Mouse (Mus musculus) forebrain, embryonic 10.5 days (tissue): ENCODE measurements around the gene Cgas. TPM values are rescaled to one million over a fixed set of nuclear protein-coding genes. Genes with fewer than 3 reads are reported as not detected.
A peak's percentile ranks its signal among the peaks of the same experiment; 100 is the strongest.

Experiments
- DNase-seq: peaks from one replicate; pipeline ENCODE4 v3.0.0-alpha.2; 2017; ENCODE audit warnings: low spot score; ENCODE audit errors: extremely low spot score
- H3K27ac ChIP-seq: fragments of 300-500 bp; sonication (generic); 2 replicates; pipeline ENCODE4 v1.5.1; 2016; ENCODE audit warnings: mild to moderate bottlenecking
- H3K27me3 ChIP-seq: fragments of 300-500 bp; sonication (generic); 2 replicates; pipeline ENCODE4 v1.6.1; 2016; ENCODE audit warnings: mild to moderate bottlenecking; ENCODE audit not compliant: poor library complexity, severe bottlenecking
- H3K36me3 ChIP-seq: fragments of 300-500 bp; sonication (generic); replicated peaks from 2 replicates; pipeline ENCODE4 v1.6.1; 2016; ENCODE audit warnings: mild to moderate bottlenecking, moderate library complexity
- H3K4me1 ChIP-seq: fragments of 300-500 bp; sonication (generic); 2 replicates; pipeline ENCODE4 v1.6.1; 2016
- H3K4me3 ChIP-seq: fragments of 300-500 bp; sonication (generic); 2 replicates; pipeline ENCODE4 v1.5.1; 2016; ENCODE audit warnings: mild to moderate bottlenecking, moderate library complexity
- H3K9me3 ChIP-seq: fragments of 300-500 bp; sonication (generic); 2 replicates; pipeline ENCODE4 v1.6.1; 2016; ENCODE audit warnings: mild to moderate bottlenecking, moderate library complexity
- WGBS: fragments of 180-500 bp; shearing (Covaris S2); methylation state at CpG from one replicate; pipeline ENCODE4 v1.1.7; 2016; 5-methylcytosine and 5-hydroxymethylcytosine counted together
- microRNA-seq: library from miRNA; unstranded; fragments of <30 nt; microRNA quantifications from one replicate; pipeline ENCODE4, GENCODE M21; 2017
- polyA plus RNA-seq: library from polyadenylated mRNA; unstranded; fragments of >200 nt; fragmentation: Nextera tagmentation; extraction: Ambion mirVana; gene quantifications from 2 replicates; pipeline ENCODE4 v1.2.1, GENCODE M21; 2016

The Cgas gene
- polyA plus RNA-seq, 1 experiment from 2014 or later: 0.27 TPM

DNA sequence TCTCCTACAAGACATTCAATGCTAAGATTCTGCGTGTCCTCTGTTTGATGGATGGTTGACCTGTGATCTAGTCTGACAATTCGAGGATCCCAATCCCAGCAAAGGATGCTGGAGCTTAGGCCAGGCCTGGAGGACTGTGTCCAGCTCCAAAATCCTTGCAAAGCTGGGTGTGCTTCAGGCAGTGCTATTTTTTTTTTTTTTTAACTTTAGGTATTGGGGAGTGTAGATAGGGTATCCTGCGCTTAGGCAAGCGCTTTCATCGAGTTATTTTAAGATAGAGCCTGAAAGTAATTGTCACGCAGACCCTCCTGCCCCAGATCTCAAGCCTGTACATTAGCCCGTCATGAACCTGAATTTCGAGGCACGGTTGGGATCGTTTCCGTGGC lies 47.8 kb downstream of the Cgas start:
- peaks cover 10% of the 10 kb centered on the region for H3K4me1 ChIP-seq
- H3K27ac ChIP-seq: no peak overlapping the region
- H3K27me3 ChIP-seq: peaks cover 74% of the 10 kb centered on the region
- no peaks in the 10 kb centered on the region for H3K9me3 ChIP-seq
- 36% methylated on average over 11 of the region's 11 CpGs for WGBS
- DNase-seq: no peak
- H3K36me3 ChIP-seq: no peaks in the 10 kb centered on the region
- peak overlapping the region; percentile 49 for H3K4me3 ChIP-seq

DNA sequence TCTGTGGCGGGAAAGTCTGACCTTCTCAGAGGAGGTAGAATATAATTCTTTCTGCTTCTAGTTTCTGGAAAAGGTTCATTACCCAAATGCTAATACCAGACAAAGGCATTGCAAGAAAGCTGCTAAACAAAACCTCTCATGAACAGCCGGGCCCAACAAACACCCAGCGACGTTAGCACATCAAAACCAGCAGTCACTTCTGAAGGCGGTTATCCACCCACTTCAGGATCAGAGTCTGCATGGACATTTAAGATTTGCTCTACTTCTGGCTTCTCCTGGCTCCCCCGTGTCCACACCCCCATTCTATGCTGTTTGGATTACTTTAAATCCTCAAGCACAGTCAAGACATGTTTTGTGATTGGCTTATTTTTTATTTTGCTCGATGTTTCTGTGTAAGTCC lies 48.4 kb downstream of the Cgas start:
- DNase-seq: no peak
- 75% methylated on average over 7 of the region's 7 CpGs for WGBS
- peaks cover 74% of the 10 kb centered on the region for H3K27me3 ChIP-seq

GRCm38 (mm10) chr9:78393741-78394140 lies 49.3 kb downstream of the Cgas start:
- H3K4me3 ChIP-seq: no peak overlapping the region
- no peak overlapping the region for H3K27ac ChIP-seq
- no peaks in the 10 kb centered on the region for H3K36me3 ChIP-seq
- WGBS: 84% methylated on average over 10 of the region's 10 CpGs
- peaks cover 10% of the 10 kb centered on the region for H3K4me1 ChIP-seq
- H3K27me3 ChIP-seq: peaks cover 66% of the 10 kb centered on the region
- DNase-seq: no peak
- no peaks in the 10 kb centered on the region for H3K9me3 ChIP-seq

More for the DNA sequence above, 48.4 kb downstream of the Cgas start:
- H3K4me3 ChIP-seq: no peak overlapping the region
- H3K9me3 ChIP-seq: no peaks in the 10 kb centered on the region
- no peak overlapping the region for H3K27ac ChIP-seq
- no peaks in the 10 kb centered on the region for H3K36me3 ChIP-seq
- H3K4me1 ChIP-seq: peaks cover 10% of the 10 kb centered on the region

GRCm38 (mm10) chr9:78389981-78390380 lies 53.1 kb downstream of the Cgas start:
- Histone ChIP-seq H3K9me3 (no peaks in the 10 kb centered on the region), H3K4me1 (no peaks in the 10 kb centered on the region), H3K27me3 (peaks cover 31% of the 10 kb centered on the region), H3K4me3 (no peak overlapping the region), H3K27ac (no peak overlapping the region), H3K36me3 (no peaks in the 10 kb centered on the region)
- 65% methylated on average over 5 of the region's 5 CpGs for WGBS
- DNase-seq: no peak

- H3K4me1 ChIP-seq: no peaks in the 10 kb centered on the region
- no peak for DNase-seq
- no peaks in the 10 kb centered on the region for H3K9me3 ChIP-seq
- H3K36me3 ChIP-seq: no peaks in the 10 kb centered on the region
- H3K27me3 ChIP-seq: peaks cover 1% of the 10 kb centered on the region; the same call in 1 of the 2 replicates
- H3K27ac ChIP-seq: no peak overlapping the region
- H3K4me3 ChIP-seq: no peak overlapping the region
- WGBS: 89% methylated on average over 7 of the region's 7 CpGs
Measured at GRCm38 (mm10) chr9:78386947-78387346, 56.1 kb downstream of the Cgas start.

DNA sequence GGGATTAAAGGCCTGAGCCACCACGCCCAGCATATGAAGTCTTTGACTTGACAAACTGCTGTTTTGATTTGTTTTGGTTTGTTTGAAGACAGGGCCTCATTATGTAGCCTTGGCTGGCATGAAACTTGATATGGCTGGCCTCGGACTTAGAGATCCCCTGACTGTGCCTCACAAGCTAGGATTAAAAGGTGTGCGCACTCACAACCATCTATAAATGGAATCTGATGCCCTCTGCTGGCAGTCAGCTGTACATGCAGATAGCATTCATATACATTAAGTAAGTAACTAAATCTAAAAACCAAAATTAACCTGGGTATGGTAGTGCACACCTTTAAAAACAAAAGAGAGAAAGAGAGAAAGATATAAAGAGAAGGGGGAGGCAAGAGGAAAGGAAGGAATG lies 57.1 kb downstream of the Cgas start:
- Histone ChIP-seq H3K4me3 (no peak overlapping the region), H3K4me1 (no peaks in the 10 kb centered on the region), H3K27ac (no peak overlapping the region), H3K27me3 (no peaks in the 10 kb centered on the region), H3K36me3 (no peaks in the 10 kb centered on the region), H3K9me3 (no peaks in the 10 kb centered on the region)
- WGBS: 48% methylated on average over 3 of the region's 3 CpGs
- no peak for DNase-seq

Small RNA genes within 50 kb of the gene (microRNA-seq; reads per million reads assigned to microRNA genes)
- not detected for gene Gm26377

Other genes starting within 250 kb of the Cgas start
- not detected in 2 replicates for gene Gsta1, start 212.6 kb downstream of the Cgas start, polyA plus RNA-seq
- gene Gm3776, start 186.1 kb downstream of the Cgas start, polyA plus RNA-seq: not detected in 2 replicates
- not detected in 2 replicates for gene Gm10639, start 153.3 kb downstream of the Cgas start, polyA plus RNA-seq
- not detected in 2 replicates for gene Omt2a, start 128.4 kb downstream of the Cgas start, polyA plus RNA-seq
- gene Omt2b, start 115.6 kb downstream of the Cgas start, polyA plus RNA-seq: not detected in 2 replicates
- gene Gsta2, start 87.4 kb downstream of the Cgas start, polyA plus RNA-seq: not detected in 2 replicates
- 0.36 TPM in 1 of 2 replicates, not detected in the other for gene Dppa5a, start 75.1 kb downstream of the Cgas start, polyA plus RNA-seq
- 2.3 and 3.2 TPM in 2 replicates for gene Ooep, start 64.5 kb downstream of the Cgas start, polyA plus RNA-seq
- 0.17 and 0.24 TPM in 2 replicates for gene Ddx43, start 47.5 kb downstream of the Cgas start, polyA plus RNA-seq
- 23.5 and 26.1 TPM in 2 replicates for gene Mto1, start 5.0 kb upstream of the Cgas start, polyA plus RNA-seq
- 0.58 and 0.88 TPM in 2 replicates for gene Gm17324, start 5.5 kb upstream of the Cgas start, polyA plus RNA-seq
- gene Eef1a1, start 45.9 kb upstream of the Cgas start, polyA plus RNA-seq: 3,994 and 4,016 TPM in 2 replicates
- 10.2 and 10.5 TPM in 2 replicates for gene Slc17a5, start 144.8 kb upstream of the Cgas start, polyA plus RNA-seq
- 4.0 and 4.5 TPM in 2 replicates for gene Cd109, start 172.3 kb upstream of the Cgas start, polyA plus RNA-seq